ENCODE assay signal across 9 mouse cellular contexts in genomic region chrX:16998578-16998977, GRCm38 (mm10).
DNase-seq lines count a peak whose midpoint lies in the region; ATAC-seq and TF ChIP-seq lines count a peak whose summit lies in the region.
"Had no signal": no experiment of that assay in that cellular context is flagged by ENCODE, and none has a peak within 500 bp of the region (broad histone marks: within the 10 kb centered on the region; RNA-seq: fewer than 3 reads in every experiment).

No protein-coding gene starts in this region.

- no peak overlapping the region for H3K9ac ChIP-seq in liver, adult 2 months (ENCODE audit: low read depth, low read length)
- no peak overlapping the region for H3K9ac ChIP-seq in liver, embryonic 12.5 days
- no peak overlapping the region for H3K9ac ChIP-seq in lung, embryonic 15.5 days

- no peak for TF ChIP-seq CTCF in liver, adult 2 months (IDR thresholded peaks at IDR 0.05; ENCODE audit: low read depth, low read length)

- ATAC-seq in liver, embryonic 12.5 days = no peak
- ATAC-seq in lung, embryonic 15.5 days (ENCODE audit: borderline replicate concordance, extremely low read depth, low FRiP score, low TSS enrichment) = peak; percentile 95

- H3K4me2 ChIP-seq in liver, embryonic 12.5 days = no peak overlapping the region
- H3K4me2 ChIP-seq in lung, embryonic 15.5 days = no peak overlapping the region

- no peaks in the 10 kb centered on the region for H3K9me3 ChIP-seq in liver, embryonic 12.5 days (replicated peaks)
- no peaks in the 10 kb centered on the region for H3K9me3 ChIP-seq in lung, embryonic 15.5 days

- 27% methylated on average over 5 of the region's 5 CpGs for WGBS in liver, adult 2 months
- 26% methylated on average over 5 of the region's 5 CpGs for WGBS in liver, embryonic 12.5 days (ENCODE audit: insufficient replicate concordance)
- 31% methylated on average over 5 of the region's 5 CpGs for WGBS in lung, embryonic 15.5 days

- intact Hi-C loops in left cerebral cortex, postnatal 36 days (cut with DNase I) = no loop called here

- no peak for TF ChIP-seq POLR2A in liver, adult 2 months (IDR thresholded peaks at IDR 0.05; ENCODE audit: extremely low read depth, insufficient read depth, low read length)

- H3K4me1 ChIP-seq in liver, adult 2 months (ENCODE audit: control insufficient read depth, insufficient read depth, low read length) = no peaks in the 10 kb centered on the region
- no peaks in the 10 kb centered on the region for H3K4me1 ChIP-seq in liver, embryonic 12.5 days
- H3K4me1 ChIP-seq in lung, embryonic 15.5 days = no peaks in the 10 kb centered on the region

- H3K27ac ChIP-seq in liver, adult 2 months (replicated peaks; ENCODE audit: insufficient read depth, low read depth, low read length) = no peak overlapping the region
- H3K27ac ChIP-seq in liver, embryonic 12.5 days = no peak overlapping the region
- no peak overlapping the region for H3K27ac ChIP-seq in lung, embryonic 15.5 days
- H3K27ac ChIP-seq: heart, adult 2 months had no signal

- H3K36me3 ChIP-seq in liver, adult 2 months (ENCODE audit: control insufficient read depth, insufficient read depth, low read length) = no peaks in the 10 kb centered on the region
- no peaks in the 10 kb centered on the region for H3K36me3 ChIP-seq in liver, embryonic 12.5 days
- no peaks in the 10 kb centered on the region for H3K36me3 ChIP-seq in lung, embryonic 15.5 days

- H3K4me3 ChIP-seq in liver, adult 2 months (ENCODE audit: insufficient read depth, low read depth, low read length) = no peak overlapping the region
- no peak overlapping the region for H3K4me3 ChIP-seq in liver, embryonic 12.5 days
- H3K4me3 ChIP-seq in lung, embryonic 15.5 days = no peak overlapping the region
- H3K4me3 ChIP-seq: heart, adult 2 months had no signal

- peak; percentile 2 for DNase-seq in liver, adult 2 months (ENCODE audit: extremely low read depth, low read depth, low spot score)
- DNase-seq in adrenal gland, postnatal 36 days = peak; percentile 71 to 78
- DNase-seq in heart, postnatal 4 days = peak; percentile 20
- no peak for DNase-seq in thymus, postnatal 4 days
- no peak for DNase-seq in left cerebral cortex, postnatal 36 days (ENCODE audit: low spot score in 2 of 2)
- no peak for DNase-seq in left cerebral cortex, adult 9 months (ENCODE audit: low spot score in 2 of 2)

- no peaks in the 10 kb centered on the region for H3K27me3 ChIP-seq in liver, adult 2 months (ENCODE audit: control insufficient read depth, insufficient read depth, low read length)
- H3K27me3 ChIP-seq in liver, embryonic 12.5 days (replicated peaks) = no peaks in the 10 kb centered on the region
- no peaks in the 10 kb centered on the region for H3K27me3 ChIP-seq in lung, embryonic 15.5 days

- H3K79me2 ChIP-seq in liver, adult 2 months (ENCODE audit: control insufficient read depth, insufficient read depth, low read length) = no peaks in the 10 kb centered on the region

Comparison
In these comparisons a context has a peak if more than half of its experiments do, and no peak if none do; other contexts are left out.
1. DNase-seq: peak in liver, adult 2 months (single experiment), adrenal gland, postnatal 36 days (2 of 2) and heart, postnatal 4 days (single experiment); none in thymus, postnatal 4 days (single experiment), left cerebral cortex, postnatal 36 days (0 of 2) and left cerebral cortex, adult 9 months (0 of 2).